Mouse (Mus musculus) cerebellum, postnatal 4 days (tissue): ENCODE data around the gene OR5BS1P.
"Not testable (repeated sequence)": the region's sequence is repeated elsewhere in the genome, so short reads cannot be mapped to it uniquely, and the experiment has no call there.

ENCODE experiments used
- DNase-seq, 2 experiments: peaks; one replicate each; pipeline ENCODE4 v3.0.0; 2022; ENCODE audit warnings: low spot score in 2 of 2, mixed read lengths in 1 of 2

Gene OR5BS1P

DNA sequence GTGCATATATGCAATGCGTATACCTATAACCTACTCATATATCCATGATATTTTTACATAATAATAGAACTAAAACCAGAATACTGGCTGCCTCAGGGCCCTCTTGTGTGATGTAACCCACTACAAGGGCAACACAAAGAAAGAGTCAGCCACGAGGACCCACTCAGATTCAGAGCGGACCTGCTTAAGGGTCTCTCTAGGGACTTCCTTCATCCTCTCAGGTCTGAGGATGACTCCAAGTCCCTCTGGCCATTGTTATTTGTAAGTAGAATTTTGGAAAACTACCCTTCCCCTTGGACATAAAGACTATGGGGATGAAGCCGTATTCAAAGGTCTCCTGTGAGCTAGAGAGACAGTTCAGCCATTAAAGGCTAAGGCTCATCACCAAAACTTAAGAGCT lies at the start of gene OR5BS1P:
Gene OR5BS1P (plus strand): TSS at position 301 of the 400 bp plus-strand sequence.
- DNase-seq: no peak

- DNase-seq: no peak
Observed at GRCm38 (mm10) chr15:98420897-98421296, 48.8 kb upstream of the OR5BS1P start.

- no peak for DNase-seq
Observed at GRCm38 (mm10) chr15:98424326-98424725, 45.4 kb upstream of the OR5BS1P start.

DNA sequence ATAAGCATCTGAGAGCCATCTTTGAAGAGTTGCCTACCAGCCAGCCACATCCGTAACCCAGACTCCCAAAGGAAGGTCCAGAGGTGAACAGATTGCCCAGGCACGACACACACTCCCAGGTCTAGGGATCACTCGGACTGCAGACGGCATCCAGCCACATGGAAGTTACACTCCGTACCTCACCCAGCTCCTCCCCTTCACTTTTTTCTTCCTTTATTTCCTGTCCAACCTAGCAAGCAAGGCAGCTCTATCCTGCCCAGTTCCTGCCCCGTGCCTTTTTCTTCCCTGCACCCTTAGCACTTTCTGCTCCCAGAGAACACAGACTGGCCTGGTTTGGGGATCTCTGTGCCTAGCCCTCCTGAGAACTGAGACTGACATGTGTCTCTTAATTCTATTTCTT lies 44.9 kb upstream of the OR5BS1P start:
- DNase-seq: no peak

DNA sequence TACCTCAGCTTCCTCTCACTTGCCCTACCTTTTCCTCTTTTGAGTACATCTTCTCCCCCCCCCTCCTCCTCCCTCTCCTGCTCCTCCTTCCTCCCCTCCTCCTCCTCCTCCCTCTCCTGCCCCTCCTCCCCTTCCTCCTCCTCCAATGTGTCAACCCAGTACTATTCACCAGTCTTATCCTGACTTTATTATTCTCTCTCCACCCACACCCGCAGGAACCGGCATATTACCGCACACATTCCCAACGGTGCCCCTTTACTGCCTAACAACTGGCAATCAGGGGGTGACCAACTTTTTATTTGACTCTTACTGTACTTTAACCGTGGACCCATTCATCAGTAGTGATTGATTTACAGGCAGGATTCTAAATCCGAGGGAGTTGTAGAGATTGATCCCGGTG lies 44.5 kb upstream of the OR5BS1P start:
- DNase-seq: no peak

DNA sequence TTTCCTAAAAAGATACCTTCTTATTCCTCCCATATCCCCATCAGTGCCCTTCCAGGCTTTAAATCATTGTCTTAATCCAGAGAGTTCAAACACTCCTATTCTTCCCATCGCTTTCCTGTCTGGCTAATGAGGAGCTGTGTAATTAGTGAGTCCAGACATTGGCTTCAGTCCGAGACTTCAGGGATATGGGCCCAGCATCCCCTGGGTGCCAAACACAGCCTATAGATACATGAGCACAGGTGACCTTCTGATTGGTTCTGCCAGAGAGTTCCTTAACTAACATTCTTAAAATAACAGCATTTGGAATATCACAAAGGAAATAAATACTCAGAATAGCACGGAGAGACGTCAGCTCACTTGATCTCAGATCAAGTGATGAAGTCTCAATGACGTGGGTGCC lies 38.8 kb upstream of the OR5BS1P start, which contains the start of gene Olfr282:
Gene Olfr282 (plus strand): TSS at position 301 of the 400 bp plus-strand sequence.
- DNase-seq: not testable (repeated sequence)

DNA sequence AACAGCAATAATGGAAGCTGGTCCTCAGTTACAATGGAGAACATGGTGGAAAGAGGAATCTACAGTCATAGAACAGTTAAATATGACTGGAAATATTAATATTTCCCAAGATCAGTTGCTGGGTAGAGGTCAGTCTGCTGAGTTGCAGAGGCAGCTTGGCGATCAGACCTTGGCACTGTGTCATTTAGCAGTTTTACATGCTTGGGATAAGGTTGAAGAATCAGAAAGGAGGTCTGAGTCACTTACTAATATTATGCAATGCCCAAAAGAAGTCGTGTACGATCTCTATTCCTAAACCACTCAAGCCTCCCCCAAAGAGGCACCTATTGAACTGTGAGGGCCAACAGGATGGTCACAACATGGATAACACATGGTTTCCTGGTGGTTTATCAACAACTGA lies 25.1 kb upstream of the OR5BS1P start:
- no peak for DNase-seq

GRCm38 (mm10) chr15:98448521-98448920 lies 21.2 kb upstream of the OR5BS1P start:
- no peak for DNase-seq

GRCm38 (mm10) chr15:98452288-98452687 lies 17.4 kb upstream of the OR5BS1P start, which contains the start of gene Olfr281:
Gene Olfr281, plus strand, starts transcription at chr15:98452588.
- DNase-seq: no peak

GRCm38 (mm10) chr15:98471539-98471938 lies 1.8 kb downstream of the OR5BS1P start:
- DNase-seq: no peak

- no peak for DNase-seq
Observed at GRCm38 (mm10) chr15:98474958-98475357, 5.3 kb downstream of the OR5BS1P start.

GRCm38 (mm10) chr15:98475382-98475781 lies 5.7 kb downstream of the OR5BS1P start:
- peak in 1 of 2 experiments; percentile 52 for DNase-seq

DNA sequence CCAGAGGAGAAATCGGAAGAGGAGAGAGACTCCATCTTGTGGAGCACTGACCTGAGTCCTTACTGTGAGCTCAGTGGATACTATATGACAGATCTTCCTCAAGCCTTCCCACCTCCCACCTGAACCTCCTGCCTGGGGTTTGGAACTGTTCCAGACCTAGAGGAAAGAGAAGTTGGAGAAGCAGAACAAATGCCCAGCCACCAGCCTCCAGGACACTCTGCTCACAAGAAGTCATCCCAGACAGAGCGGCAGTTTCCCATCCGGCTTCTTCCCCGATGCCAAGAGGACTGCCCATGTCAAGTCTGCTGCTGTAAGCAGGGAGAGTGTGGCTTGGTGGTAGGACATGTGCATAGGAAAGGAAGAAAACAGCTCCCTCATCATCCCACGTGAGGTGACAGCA lies 6.6 kb downstream of the OR5BS1P start:
- no peak for DNase-seq

DNA sequence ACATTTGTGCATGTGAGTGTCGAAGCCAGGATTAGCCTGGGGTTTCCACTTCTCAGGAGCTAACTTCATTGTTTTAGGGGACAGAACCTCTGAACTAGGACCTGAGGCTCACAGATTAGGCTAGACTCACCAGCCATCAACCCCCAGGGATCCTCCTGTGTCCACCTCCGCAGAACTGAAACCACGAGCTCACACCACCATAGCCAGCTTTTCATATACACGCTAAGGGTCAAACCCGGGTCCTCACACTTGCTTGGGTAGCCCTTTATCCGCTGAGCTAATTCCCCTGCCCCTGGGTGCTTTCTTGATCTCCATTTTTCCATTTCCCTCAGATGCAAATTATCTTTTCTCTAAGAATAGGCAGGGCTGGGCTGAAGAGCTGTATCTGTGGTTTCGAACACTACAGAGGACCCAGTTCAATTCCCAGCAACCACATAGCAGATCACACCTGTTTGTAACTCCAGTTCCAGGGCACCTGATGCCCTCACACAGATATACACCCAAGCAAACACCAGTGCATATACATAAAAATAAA lies 9.9 kb downstream of the OR5BS1P start:
- DNase-seq: no peak

DNA sequence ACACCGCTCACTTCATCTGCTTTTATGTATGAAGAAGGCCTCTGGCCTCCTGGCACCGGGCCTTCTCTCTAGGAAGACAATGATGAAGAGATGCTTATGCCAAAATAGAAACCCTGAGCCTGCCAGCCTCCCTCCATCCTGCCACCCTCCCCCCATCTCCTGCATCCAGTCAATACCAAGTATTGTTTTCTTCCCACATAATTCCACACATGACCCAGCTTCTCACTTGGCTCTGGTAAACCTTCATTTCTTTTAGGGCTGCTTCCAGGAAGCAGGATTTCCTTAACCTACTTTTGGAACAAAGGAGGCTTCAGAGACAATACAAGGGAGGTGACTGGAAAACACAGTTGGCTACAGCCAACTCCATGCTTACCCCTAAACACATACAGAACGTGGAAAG lies 13.0 kb downstream of the OR5BS1P start, which contains the start of gene Lalba:
Gene Lalba (minus strand): TSS at position 21 of the 400 bp plus-strand sequence.
- no peak for DNase-seq

DNA sequence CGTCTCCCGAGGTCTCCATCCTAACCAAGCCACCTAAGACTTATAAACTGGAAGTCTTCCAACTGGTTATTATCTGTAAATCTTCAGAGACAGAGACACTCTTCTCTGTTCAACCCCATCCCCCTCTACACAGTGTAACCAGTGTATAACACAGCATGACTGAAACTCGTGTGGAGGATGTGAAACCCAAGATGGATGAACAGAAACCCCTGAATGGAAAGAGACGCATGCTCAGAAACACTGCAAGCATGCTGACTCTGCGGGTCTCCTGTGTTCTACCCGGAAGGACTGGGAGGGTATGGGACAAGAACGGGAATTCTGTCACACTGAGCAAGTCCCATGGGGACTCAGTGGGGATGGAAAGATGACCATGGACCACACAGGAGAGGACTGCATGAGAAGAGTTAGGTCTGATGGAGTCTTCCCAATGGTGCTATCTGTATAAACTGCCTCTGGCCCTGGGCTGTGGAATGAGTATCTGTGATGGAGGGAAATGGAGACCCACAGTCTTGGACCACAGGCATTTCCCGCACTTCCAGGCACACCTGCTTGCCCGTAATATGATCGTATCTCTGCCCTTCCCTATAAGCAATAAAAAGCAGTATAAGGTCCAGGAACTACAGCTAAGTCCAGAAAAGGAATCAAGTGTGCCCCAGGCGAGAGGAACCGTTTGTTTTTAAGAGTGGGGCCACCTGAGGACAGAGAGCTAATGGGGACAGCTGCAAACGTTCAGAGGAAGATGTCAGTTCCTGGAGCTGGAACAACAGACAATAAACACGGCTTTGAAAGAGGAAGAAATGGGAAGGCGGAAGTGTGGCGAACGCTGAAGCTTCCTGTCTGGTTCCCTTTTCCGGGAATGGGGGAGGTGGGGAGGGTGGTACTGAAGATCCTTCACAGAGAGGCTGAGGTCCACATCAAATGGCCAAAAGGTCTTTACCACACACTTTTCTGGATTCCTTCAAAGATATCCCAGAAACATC lies 14.5 kb downstream of the OR5BS1P start:
- no peak for DNase-seq

- DNase-seq: no peak
Observed at GRCm38 (mm10) chr15:98486433-98487021, 16.8 kb downstream of the OR5BS1P start.

GRCm38 (mm10) chr15:98491332-98491731 lies 21.6 kb downstream of the OR5BS1P start:
- DNase-seq: no peak

DNA sequence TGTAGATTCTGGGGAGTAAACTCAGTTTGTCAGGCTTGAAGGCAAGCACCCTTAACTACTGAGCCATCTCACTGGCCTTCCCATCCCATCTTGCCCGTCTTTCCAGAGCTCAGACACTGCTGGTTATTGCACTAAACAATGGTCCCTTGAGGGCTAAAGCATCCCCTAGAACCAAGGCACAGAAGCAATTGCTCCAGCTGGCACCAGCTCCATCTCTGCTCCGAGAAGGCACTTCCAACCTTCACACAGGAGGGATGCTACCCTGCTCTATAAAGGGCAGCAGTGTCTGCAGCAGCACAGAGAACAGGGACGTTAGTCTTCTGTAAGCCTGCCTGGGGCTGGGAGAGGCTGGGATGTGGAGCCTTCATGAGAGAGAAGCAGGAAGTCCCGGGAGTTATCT lies 22.4 kb downstream of the OR5BS1P start, which contains the start of gene Olfr279:
Gene Olfr279 (plus strand): TSS at position 301 of the 400 bp plus-strand sequence.
- DNase-seq: no peak

DNA sequence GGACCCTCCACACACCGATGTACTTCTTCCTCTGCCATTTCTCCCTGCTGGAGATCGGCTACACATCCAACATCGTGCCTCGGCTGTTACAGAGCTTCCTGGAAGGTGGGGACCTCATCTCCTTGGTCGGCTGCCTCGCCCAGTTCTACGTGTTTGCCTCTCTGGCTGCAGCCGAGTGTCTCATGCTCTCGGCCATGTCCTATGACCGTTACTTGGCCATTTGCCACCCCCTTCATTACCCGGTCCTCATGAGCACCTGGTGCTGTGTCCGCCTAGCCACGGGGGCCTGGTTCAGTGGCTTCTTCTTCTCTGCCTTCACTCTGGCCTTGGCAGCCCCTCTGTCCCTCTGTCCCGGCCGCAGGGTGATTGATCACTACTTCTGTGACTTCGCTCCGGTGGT lies 27.9 kb downstream of the OR5BS1P start:
- DNase-seq: no peak

DNA sequence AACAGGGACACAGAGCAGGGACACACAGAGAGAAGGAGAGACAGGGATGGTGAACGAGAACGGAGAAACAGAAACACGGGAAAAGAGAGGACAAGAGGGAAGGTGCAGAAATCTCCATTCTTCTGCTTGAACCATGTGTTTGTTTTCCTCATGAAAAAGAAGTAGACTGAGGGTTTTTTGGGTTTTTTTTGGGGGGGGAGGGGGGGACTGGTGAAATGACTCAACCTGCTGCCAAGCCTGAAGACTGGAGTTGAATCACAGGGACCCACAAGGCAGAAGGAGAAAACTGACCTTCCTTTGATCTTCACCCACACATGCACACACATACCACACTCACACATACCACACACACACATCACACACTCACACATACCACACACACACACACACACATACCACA lies 33.6 kb downstream of the OR5BS1P start:
- DNase-seq: no peak

DNA sequence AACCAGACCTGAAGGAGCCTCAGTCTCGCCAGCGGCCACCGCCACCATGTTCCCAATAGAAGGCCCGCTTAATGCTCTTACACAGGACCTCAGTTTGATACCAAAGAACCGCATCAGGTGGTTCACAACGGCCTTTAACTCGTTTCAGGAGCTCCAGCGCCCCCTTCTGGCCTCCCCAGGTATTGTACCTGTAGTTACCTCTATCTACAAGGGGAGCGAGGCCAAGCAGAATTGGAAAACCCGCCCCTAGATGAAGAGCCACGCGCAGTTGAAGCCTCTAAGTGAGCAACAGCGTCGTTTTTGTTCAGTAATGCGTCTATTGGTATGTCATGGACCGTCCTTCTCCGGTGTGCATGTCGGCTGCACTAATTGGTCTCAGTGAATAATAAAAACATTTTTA lies 34.8 kb downstream of the OR5BS1P start:
- peak; percentile 64 to 66 for DNase-seq
